Mouse (Mus musculus): ENCODE measurements at regions not wholly inside any gene's neighbourhood (a gene's known extent, or its start where the extent isn't known, plus 50 kb on each side); places are given as distances from the start of the nearest gene placed in this dataset.

GRCm38 (mm10) chr9:46843781-46844180 is 154.8 kb upstream of the Gm4791 start:
- no peak overlapping the region for H3K27ac ChIP-seq (ENCODE audit: insufficient read depth, low read length)
- no peaks in the 10 kb centered on the region for H3K27me3 ChIP-seq (ENCODE audit: control insufficient read depth, insufficient read depth, low read length)
- H3K4me1 ChIP-seq (ENCODE audit: control insufficient read depth, insufficient read depth, low read length) = peaks cover 3% of the 10 kb centered on the region
- H3K4me3 ChIP-seq (replicated peaks; ENCODE audit: insufficient read depth, low read depth, low read length) = no peak overlapping the region
- DNase-seq = no peak
- TF ChIP-seq CTCF (IDR thresholded peaks at IDR 0.05; ENCODE audit: borderline replicate concordance, insufficient read depth, low read depth, low read length) (no peak), POLR2A (IDR thresholded peaks at IDR 0.05; ENCODE audit: borderline replicate concordance, insufficient read depth, low read length) (no peak)
- WGBS = 43% methylated on average over 7 of the region's 7 CpGs

- TF ChIP-seq POLR2A (IDR thresholded peaks at IDR 0.05; ENCODE audit: borderline replicate concordance, insufficient read depth, low read length) = no peak
- TF ChIP-seq CTCF (IDR thresholded peaks at IDR 0.05; ENCODE audit: borderline replicate concordance, insufficient read depth, low read depth, low read length) = no peak
- Histone ChIP-seq H3K4me1 (ENCODE audit: control insufficient read depth, insufficient read depth, low read length) (peaks cover 3% of the 10 kb centered on the region), H3K4me3 (replicated peaks; ENCODE audit: insufficient read depth, low read depth, low read length) (no peak overlapping the region), H3K27ac (ENCODE audit: insufficient read depth, low read length) (no peak overlapping the region), H3K27me3 (ENCODE audit: control insufficient read depth, insufficient read depth, low read length) (no peaks in the 10 kb centered on the region)
- DNase-seq = no peak
- 55% methylated on average over 6 of the region's 6 CpGs for WGBS
Observed at GRCm38 (mm10) chr9:46841571-46841970, 157.0 kb upstream of the Gm4791 start.

- WGBS = 24% methylated on average over 7 of the region's 7 CpGs
- Histone ChIP-seq H3K27ac (ENCODE audit: insufficient read depth, low read length) (no peak overlapping the region), H3K4me3 (replicated peaks; ENCODE audit: insufficient read depth, low read depth, low read length) (no peak overlapping the region), H3K27me3 (ENCODE audit: control insufficient read depth, insufficient read depth, low read length) (no peaks in the 10 kb centered on the region), H3K4me1 (ENCODE audit: control insufficient read depth, insufficient read depth, low read length) (peaks cover 11% of the 10 kb centered on the region)
- peak; percentile 25 to 43 for DNase-seq
- TF ChIP-seq CTCF (IDR thresholded peaks at IDR 0.05; ENCODE audit: borderline replicate concordance, insufficient read depth, low read depth, low read length) = no peak
- TF ChIP-seq POLR2A (IDR thresholded peaks at IDR 0.05; ENCODE audit: borderline replicate concordance, insufficient read depth, low read length) = no peak
Observed at GRCm38 (mm10) chr9:46835261-46835660, 163.3 kb upstream of the Gm4791 start.

- no peak for DNase-seq
- no peak overlapping the region for H3K4me3 ChIP-seq (replicated peaks; ENCODE audit: insufficient read depth, low read depth, low read length)
- 76% methylated on average over 15 of the region's 15 CpGs for WGBS
- no peaks in the 10 kb centered on the region for H3K27me3 ChIP-seq (ENCODE audit: control insufficient read depth, insufficient read depth, low read length)
- no peak for TF ChIP-seq POLR2A (IDR thresholded peaks at IDR 0.05; ENCODE audit: borderline replicate concordance, insufficient read depth, low read length)
- TF ChIP-seq CTCF (IDR thresholded peaks at IDR 0.05; ENCODE audit: borderline replicate concordance, insufficient read depth, low read depth, low read length) = no peak
- H3K4me1 ChIP-seq (ENCODE audit: control insufficient read depth, insufficient read depth, low read length) = peaks cover 11% of the 10 kb centered on the region
- H3K27ac ChIP-seq (ENCODE audit: insufficient read depth, low read length) = no peak overlapping the region
Observed at GRCm38 (mm10) chr9:46830746-46831560, 167.6 kb upstream of the Gm4791 start.

- Histone ChIP-seq H3K4me3 (replicated peaks; ENCODE audit: insufficient read depth, low read depth, low read length) (no peak overlapping the region), H3K27ac (ENCODE audit: insufficient read depth, low read length) (no peak overlapping the region), H3K27me3 (ENCODE audit: control insufficient read depth, insufficient read depth, low read length) (no peaks in the 10 kb centered on the region), H3K4me1 (ENCODE audit: control insufficient read depth, insufficient read depth, low read length) (peaks cover 8% of the 10 kb centered on the region)
- TF ChIP-seq CTCF (IDR thresholded peaks at IDR 0.05; ENCODE audit: borderline replicate concordance, insufficient read depth, low read depth, low read length) (no peak), POLR2A (IDR thresholded peaks at IDR 0.05; ENCODE audit: borderline replicate concordance, insufficient read depth, low read length) (no peak)
- no peak for DNase-seq
- 62% methylated on average over 1 of the region's 1 CpGs for WGBS
Observed at GRCm38 (mm10) chr9:46830316-46830715, 168.2 kb upstream of the Gm4791 start.

- no peak for DNase-seq
- WGBS = 14% methylated on average over 4 of the region's 4 CpGs
- Histone ChIP-seq H3K27ac (ENCODE audit: insufficient read depth, low read length) (no peak overlapping the region), H3K4me3 (replicated peaks; ENCODE audit: insufficient read depth, low read depth, low read length) (no peak overlapping the region), H3K27me3 (ENCODE audit: control insufficient read depth, insufficient read depth, low read length) (no peaks in the 10 kb centered on the region), H3K4me1 (ENCODE audit: control insufficient read depth, insufficient read depth, low read length) (no peaks in the 10 kb centered on the region)
- TF ChIP-seq POLR2A (IDR thresholded peaks at IDR 0.05; ENCODE audit: borderline replicate concordance, insufficient read depth, low read length) (no peak), CTCF (IDR thresholded peaks at IDR 0.05; ENCODE audit: borderline replicate concordance, insufficient read depth, low read depth, low read length) (no peak)
Observed at GRCm38 (mm10) chr9:46824703-46825102, 173.8 kb upstream of the Gm4791 start.

GRCm38 (mm10) chr9:46819808-46820207 is 178.7 kb upstream of the Gm4791 start:
- Histone ChIP-seq H3K27me3 (ENCODE audit: control insufficient read depth, insufficient read depth, low read length) (no peaks in the 10 kb centered on the region), H3K27ac (ENCODE audit: insufficient read depth, low read length) (no peak overlapping the region), H3K4me1 (ENCODE audit: control insufficient read depth, insufficient read depth, low read length) (no peaks in the 10 kb centered on the region), H3K4me3 (replicated peaks; ENCODE audit: insufficient read depth, low read depth, low read length) (no peak overlapping the region)
- TF ChIP-seq CTCF (IDR thresholded peaks at IDR 0.05; ENCODE audit: borderline replicate concordance, insufficient read depth, low read depth, low read length) (no peak), POLR2A (IDR thresholded peaks at IDR 0.05; ENCODE audit: borderline replicate concordance, insufficient read depth, low read length) (no peak)
- WGBS = 65% methylated on average over 7 of the region's 7 CpGs
- DNase-seq = no peak

GRCm38 (mm10) chr9:46819376-46819775 is 179.2 kb upstream of the Gm4791 start:
- Histone ChIP-seq H3K4me3 (replicated peaks; ENCODE audit: insufficient read depth, low read depth, low read length) (no peak overlapping the region), H3K27me3 (ENCODE audit: control insufficient read depth, insufficient read depth, low read length) (no peaks in the 10 kb centered on the region), H3K27ac (ENCODE audit: insufficient read depth, low read length) (no peak overlapping the region), H3K4me1 (ENCODE audit: control insufficient read depth, insufficient read depth, low read length) (no peaks in the 10 kb centered on the region)
- DNase-seq = no peak
- TF ChIP-seq POLR2A (IDR thresholded peaks at IDR 0.05; ENCODE audit: borderline replicate concordance, insufficient read depth, low read length) (no peak), CTCF (IDR thresholded peaks at IDR 0.05; ENCODE audit: borderline replicate concordance, insufficient read depth, low read depth, low read length) (no peak)
- WGBS = 69% methylated on average over 6 of the region's 6 CpGs

Data from cerebellum, adult 2 months (tissue).